Mouse (Mus musculus): ENCODE data around the gene Slc25a3. TPM values are rescaled to one million over a fixed set of nuclear protein-coding genes. Genes with fewer than 3 reads are reported as not detected.
A peak's percentile ranks its signal among the peaks of the same experiment; 100 is the strongest.

Slc25a3 gene
- total and polyA plus RNA-seq, 3 experiments: 368 to 868 (median 497) TPM

GRCm38 (mm10) chr10:91171041-91171440, 47.2 kb upstream of the Slc25a3 start:
- Histone ChIP-seq H3K9me3 (replicated peaks; ENCODE audit: insufficient read depth, low read length) (no peaks in the 10 kb centered on the region), H3K79me2 (ENCODE audit: control insufficient read depth, insufficient read depth, low read length, poor library complexity) (peaks cover 54% of the 10 kb centered on the region), H3K4me3 (ENCODE audit: control insufficient read depth in 1 of 2, insufficient read depth in 1 of 2, low read depth in 2 of 2, low read length in 2 of 2) (peak overlapping the region; percentile 78 to 83), H3K27me3 (ENCODE audit: control insufficient read depth in 1 of 2, insufficient read depth in 2 of 2, low read length in 2 of 2) (no peaks in the 10 kb centered on the region), H3K27ac (ENCODE audit: control insufficient read depth, low read depth, low read length) (peak overlapping the region; percentile 84), H3K9ac (ENCODE audit: control insufficient read depth, low read depth, low read length, poor library complexity, severe bottlenecking) (peak overlapping the region; percentile 98), H3K36me3 (ENCODE audit: control insufficient read depth in 1 of 2, insufficient read depth in 2 of 2, low read length in 2 of 2) (peaks cover 0 to 30% of the 10 kb centered on the region in 2 experiments; a peak in 2 of 4 replicates), H3K4me1 (ENCODE audit: control insufficient read depth in 1 of 2, insufficient read depth in 2 of 2, low read length in 2 of 2) (peaks cover 9 to 14% of the 10 kb centered on the region in 2 experiments)
- TF ChIP-seq GATA1 (IDR thresholded peaks at IDR 0.05; ENCODE audit: low read depth, low read length) (no peak), MAFK (IDR thresholded peaks at IDR 0.05; ENCODE audit: borderline replicate concordance, low read depth, low read length) (no peak), ELF1 (IDR thresholded peaks at IDR 0.05; ENCODE audit: low read depth, low read length) (no peak), NRF1 (IDR thresholded peaks at IDR 0.05; ENCODE audit: insufficient read depth, low read depth, low read length, poor library complexity, severe bottlenecking) (no peak), POLR2AphosphoS2 (IDR thresholded peaks at IDR 0.05; ENCODE audit: low read length) (no peak), RAD21 (IDR thresholded peaks at IDR 0.05; ENCODE audit: low read depth, low read length) (no peak), MEF2A (IDR thresholded peaks at IDR 0.05; ENCODE audit: extremely low read depth, insufficient replicate concordance, low read depth, low read length, poor library complexity, severe bottlenecking) (no peak), ZKSCAN1 (IDR thresholded peaks at IDR 0.05; ENCODE audit: low read depth, low read length) (no peak), TBP (IDR thresholded peaks at IDR 0.05; ENCODE audit: low read depth, low read length) (no peak), USF2 (IDR thresholded peaks at IDR 0.05; ENCODE audit: borderline replicate concordance in 1 of 2, insufficient read depth in 1 of 2, low read depth in 1 of 2, low read length in 2 of 2) (no peak), TCF12 (IDR thresholded peaks at IDR 0.05; ENCODE audit: low read depth, low read length) (no peak), HCFC1 (IDR thresholded peaks at IDR 0.05; ENCODE audit: low read depth, low read length) (no peak), TAL1 (IDR thresholded peaks at IDR 0.05; ENCODE audit: low read length) (no peak), ZMIZ1 (IDR thresholded peaks at IDR 0.05; ENCODE audit: low read depth, low read length) (no peak), MXI1 (IDR thresholded peaks at IDR 0.05; ENCODE audit: low read depth, low read length) (no peak), POLR2AphosphoS5 (IDR thresholded peaks at IDR 0.05; ENCODE audit: borderline replicate concordance, low read depth, low read length) (no peak), EP300 (IDR thresholded peaks at IDR 0.05; ENCODE audit: low read depth in 1 of 2, low read length in 2 of 2) (no peak), USF1 (IDR thresholded peaks at IDR 0.05; ENCODE audit: low read depth, low read length) (no peak)
- DNase-seq (ENCODE audit: low read depth, low spot score): peak; percentile 64

All from MEL (cell line).